Comparison of ENCODE assay signal across 9 mouse cellular contexts in genomic region chr17:47473434-47473974, GRCm38 (mm10). TPM values are rescaled to one million over a fixed set of nuclear protein-coding genes. Genes with fewer than 3 reads are reported as not detected.
DNase-seq lines count a peak whose midpoint lies in the region; TF ChIP-seq lines count a peak whose summit lies in the region.
"Had no signal": no experiment of that assay in that cellular context is flagged by ENCODE, and none has a peak within 500 bp of the region (broad histone marks: within the 10 kb centered on the region; RNA-seq: fewer than 3 reads in every experiment).

No protein-coding gene starts in this region.

- intact Hi-C loops in heart, adult 2 months (cut with DNase I): loop anchor here (1.0 kb wide), 1 partner anchor 203 kb away; no protein-coding TSS in a partner anchor
- intact Hi-C loops in heart, postnatal 25 days (cut with DNase I): loop anchor here (1.0 kb wide), 1 partner anchor 203 kb away; no protein-coding TSS in a partner anchor

- no peaks in the 10 kb centered on the region for H3K79me2 ChIP-seq in heart, adult 2 months (replicated peaks; ENCODE audit: control insufficient read depth, insufficient read depth, low read length)

- TF ChIP-seq POLR2A in heart, adult 2 months (IDR thresholded peaks at IDR 0.05; ENCODE audit: insufficient read depth, low read depth, low read length): no peak
- no peak for TF ChIP-seq POLR2A in testis, adult 2 months (IDR thresholded peaks at IDR 0.05; ENCODE audit: control insufficient read depth, low read depth, low read length)
- TF ChIP-seq POLR2A in small intestine, adult 2 months (IDR thresholded peaks at IDR 0.05; ENCODE audit: low read depth, low read length): no peak

- peak; percentile 94 for TF ChIP-seq CTCF in heart, adult 2 months (IDR thresholded peaks at IDR 0.05)
- TF ChIP-seq CTCF in testis, adult 2 months (IDR thresholded peaks at IDR 0.05; ENCODE audit: control insufficient read depth, insufficient read depth, insufficient replicate concordance, low read depth, low read length): peak; percentile 97
- peak; percentile 89 for TF ChIP-seq CTCF in small intestine, adult 2 months (IDR thresholded peaks at IDR 0.05; ENCODE audit: extremely low read depth, insufficient read length, insufficient replicate concordance, low read depth, low read length)

- peak; percentile 52 to 78 for DNase-seq in heart, adult 2 months
- DNase-seq in heart, postnatal 25 days (ENCODE audit: low spot score): no peak
- no peak for DNase-seq in testis, postnatal 14 days (ENCODE audit: low spot score)
- DNase-seq in c-Kit-positive CD71-positive TER-119-positive erythroid progenitor cells, embryonic 14.5 days (ENCODE audit: low spot score): peak; percentile 43
- DNase-seq in kidney, postnatal 4 days: peak; percentile 72
- DNase-seq in left cerebral cortex, adult 11 months (ENCODE audit: low spot score): no peak

- 18% methylated on average over 8 of the region's 8 CpGs for WGBS in heart, adult 2 months
- 10% methylated on average over 8 of the region's 8 CpGs for WGBS in small intestine, adult 2 months

- TF ChIP-seq EP300 in heart, adult 2 months (IDR thresholded peaks at IDR 0.05; ENCODE audit: insufficient read depth, low read depth, low read length): no peak

- no peak overlapping the region for H3K9ac ChIP-seq in heart, adult 2 months (ENCODE audit: low read depth, low read length)
- H3K9ac ChIP-seq: limb, embryonic 13.5 days had no signal

- no peaks in the 10 kb centered on the region for H3K36me3 ChIP-seq in heart, adult 2 months (ENCODE audit: control insufficient read depth, insufficient read depth, low read length)
- no peaks in the 10 kb centered on the region for H3K36me3 ChIP-seq in testis, adult 2 months (ENCODE audit: control insufficient read depth, insufficient read depth, low read length)
- H3K36me3 ChIP-seq in small intestine, adult 2 months (ENCODE audit: control insufficient read depth, insufficient read depth, low read length): peaks cover 14% of the 10 kb centered on the region
- H3K36me3 ChIP-seq: limb, embryonic 13.5 days had no signal

- H3K4me1 ChIP-seq in heart, adult 2 months (ENCODE audit: control insufficient read depth, insufficient read depth, low read length): no peaks in the 10 kb centered on the region
- peaks cover 8% of the 10 kb centered on the region for H3K4me1 ChIP-seq in testis, adult 2 months (ENCODE audit: control insufficient read depth, insufficient read depth, low read length)
- peaks cover 3% of the 10 kb centered on the region; the same call in 1 of the 2 replicates for H3K4me1 ChIP-seq in small intestine, adult 2 months (ENCODE audit: control insufficient read depth, insufficient read depth, insufficient read length, low read length)

- no peak overlapping the region for H3K27ac ChIP-seq in heart, adult 2 months
- no peak overlapping the region for H3K27ac ChIP-seq in testis, adult 2 months (ENCODE audit: control insufficient read depth, insufficient read depth, low read depth, low read length)
- no peak overlapping the region for H3K27ac ChIP-seq in small intestine, adult 2 months (ENCODE audit: insufficient read depth, low read depth, low read length)
- H3K27ac ChIP-seq: limb, embryonic 13.5 days had no signal

- H3K4me3 ChIP-seq in heart, adult 2 months: no peak overlapping the region
- no peak overlapping the region for H3K4me3 ChIP-seq in testis, adult 2 months (ENCODE audit: control insufficient read depth, low read depth, low read length)
- no peak overlapping the region for H3K4me3 ChIP-seq in small intestine, adult 2 months (ENCODE audit: low read depth, low read length)
- H3K4me3 ChIP-seq: limb, embryonic 13.5 days had no signal

- peaks cover under 1% of the 10 kb centered on the region; the same call in 1 of the 2 replicates for H3K27me3 ChIP-seq in heart, adult 2 months (ENCODE audit: control insufficient read depth, insufficient read depth, low read length)
- no peaks in the 10 kb centered on the region for H3K27me3 ChIP-seq in testis, adult 2 months (ENCODE audit: control insufficient read depth, insufficient read depth, low read length)
- no peaks in the 10 kb centered on the region for H3K27me3 ChIP-seq in small intestine, adult 2 months (ENCODE audit: control insufficient read depth, insufficient read depth, low read length)

RNA-seq across cellular contexts. Expression of gene Taf8, which starts 28.6 kb away (rescaled TPM):
- total RNA-seq in heart, adult 2 months (2021): 10 to 100 TPM; 10.8 to 12.5 TPM
- polyA plus RNA-seq in heart, adult 2 months (2012; rRNA removed): 14.2 and 21.0 TPM in 2 replicates
- total RNA-seq in heart, postnatal 25 days (2021): 10 to 100 TPM in 1 of 2 experiments, 1 to 10 TPM in 1; 10.0 to 11.4 TPM
- polyA plus RNA-seq in testis, adult 2 months (2012; rRNA removed): 15.3 and 17.3 TPM in 2 replicates
- polyA plus RNA-seq in small intestine, adult 2 months (2012; rRNA removed): 6.2 and 13.3 TPM in 2 replicates

RNA-seq across cellular contexts. Expression of gene Ccnd3, which starts 31.3 kb away (rescaled TPM):
- total RNA-seq in heart, adult 2 months (2021): 10 to 100 TPM; 75.9 to 83.7 TPM
- 75.1 and 77.5 TPM in 2 replicates for polyA plus RNA-seq in heart, adult 2 months (2012; rRNA removed)
- total RNA-seq in heart, postnatal 25 days (2021): 10 to 100 TPM; 75.6 to 87.9 TPM
- polyA plus RNA-seq in testis, adult 2 months (2012; rRNA removed): 253 and 256 TPM in 2 replicates
- 49.9 and 54.9 TPM in 2 replicates for polyA plus RNA-seq in small intestine, adult 2 months (2012; rRNA removed)

RNA-seq across cellular contexts. Expression of gene 1700001C19Rik, which starts 36.3 kb away (rescaled TPM):
- not detected for total RNA-seq in heart, adult 2 months (2021)
- polyA plus RNA-seq in heart, adult 2 months (2012; rRNA removed): 0.44 and 0.76 TPM in 2 replicates
- not detected for total RNA-seq in heart, postnatal 25 days (2021)
- polyA plus RNA-seq in testis, adult 2 months (2012; rRNA removed): 545 and 576 TPM in 2 replicates
- polyA plus RNA-seq in small intestine, adult 2 months (2012; rRNA removed): 0.08 TPM in 1 of 2 replicates, not detected in the other

RNA-seq across cellular contexts. Expression of gene AI661453, which starts 37.1 kb away (rescaled TPM):
- 1 to 10 TPM; 1.2 to 1.4 TPM for total RNA-seq in heart, adult 2 months (2021)
- polyA plus RNA-seq in heart, adult 2 months (2012; rRNA removed): 0.64 and 1.00 TPM in 2 replicates
- total RNA-seq in heart, postnatal 25 days (2021): 1 to 10 TPM in 1 of 2 experiments, under 1 TPM in 1; 0.96 to 2.0 TPM
- 0.53 and 0.81 TPM in 2 replicates for polyA plus RNA-seq in testis, adult 2 months (2012; rRNA removed)
- polyA plus RNA-seq in small intestine, adult 2 months (2012; rRNA removed): 21.8 and 27.3 TPM in 2 replicates

Comparison
In these comparisons a context has a peak if more than half of its experiments do, and no peak if none do; other contexts are left out.
1. DNase-seq: peak in heart, adult 2 months (2 of 2), c-Kit-positive CD71-positive TER-119-positive erythroid progenitor cells, embryonic 14.5 days (single experiment) and kidney, postnatal 4 days (2 of 2); none in heart, postnatal 25 days (single experiment), testis, postnatal 14 days (single experiment) and left cerebral cortex, adult 11 months (single experiment).
2. RNA of gene 1700001C19Rik, which starts 36.3 kb away (polyA plus RNA-seq): 545 to 576 TPM in testis, adult 2 months; 0.44 to 0.76 TPM in heart, adult 2 months and 0.08 TPM in small intestine, adult 2 months; every median in the first group is over 100 times any median in the second.
3. Peak in every context shown above with its lines, with median percentiles within 50 percentile points of each other: CTCF ChIP-seq.